Mouse (Mus musculus) CD4-positive, CD25-positive, alpha-beta regulatory T cell, adult 4 months (primary cell): ENCODE data around the gene H2-Q2. TPM values are rescaled to one million over a fixed set of nuclear protein-coding genes. Genes with fewer than 3 reads are reported as not detected.
"Not testable (repeated sequence)": the region's sequence is repeated elsewhere in the genome, so short reads cannot be mapped to it uniquely, and the experiment has no call there.

ENCODE experiments used
- ATAC-seq: one replicate; pipeline ENCODE4 v1.8.0; 2017
- polyA plus RNA-seq, 2 experiments: library from polyadenylated mRNA; unstranded; fragments of 100-300 nt; shearing (Covaris generic); gene quantifications; one replicate each; pipeline ENCODE4 v1.2.1; 2017

H2-Q2 gene
- polyA plus RNA-seq, 2 experiments from 2014 or later = 9.8 to 10.8 TPM

- peak; percentile 93 for ATAC-seq
Measured at GRCm38 (mm10) chr17:35379369-35379728, 37.3 kb downstream of the H2-Q2 start, which contains the start of gene H2-Q4. H2-Q4 (plus strand) TSS chr17:35379617.

GRCm38 (mm10) chr17:35379729-35380451, 37.8 kb downstream of the H2-Q2 start:
- ATAC-seq = peak; percentile 29

DNA sequence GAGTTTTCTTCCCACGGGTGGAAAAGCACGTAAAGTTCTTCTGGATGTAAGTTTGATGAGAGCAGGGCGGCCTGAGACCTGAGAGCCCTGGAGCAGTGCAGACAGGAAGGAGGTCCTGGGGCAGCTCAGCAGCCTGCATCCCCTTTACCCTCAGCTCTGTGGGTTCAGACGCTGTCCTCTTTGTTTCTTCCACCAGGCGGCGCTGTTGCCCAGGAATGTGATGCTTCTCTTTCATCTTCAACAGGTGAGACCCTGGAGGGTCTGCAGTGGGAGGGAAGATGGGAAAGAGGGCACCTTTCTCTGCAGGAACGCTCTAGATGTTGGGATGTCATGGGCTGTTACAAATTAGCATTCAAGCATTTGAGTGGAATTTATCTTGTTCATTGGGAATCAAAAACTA, 47.8 kb downstream of the H2-Q2 start:
- ATAC-seq = not testable (repeated sequence)

DNA sequence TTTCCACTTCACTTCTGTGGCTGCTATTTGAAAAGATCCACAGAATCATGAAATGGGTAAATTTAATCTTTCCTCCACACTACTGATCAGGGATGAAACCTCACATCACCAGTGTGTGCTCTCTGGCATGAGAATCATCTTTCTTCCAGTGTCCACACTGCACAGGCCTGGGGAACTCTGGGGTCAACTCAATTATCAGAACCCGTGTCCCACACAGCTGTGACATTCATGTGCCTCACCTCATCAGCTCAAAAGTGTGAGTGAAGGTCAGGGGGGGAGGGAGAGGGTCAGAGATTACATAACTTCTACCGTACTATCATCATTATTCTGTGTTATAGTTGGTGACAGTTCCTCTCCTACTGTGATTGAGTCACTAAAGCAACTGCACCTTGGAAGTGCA, 50.6 kb downstream of the H2-Q2 start:
- ATAC-seq = not testable (repeated sequence)

DNA sequence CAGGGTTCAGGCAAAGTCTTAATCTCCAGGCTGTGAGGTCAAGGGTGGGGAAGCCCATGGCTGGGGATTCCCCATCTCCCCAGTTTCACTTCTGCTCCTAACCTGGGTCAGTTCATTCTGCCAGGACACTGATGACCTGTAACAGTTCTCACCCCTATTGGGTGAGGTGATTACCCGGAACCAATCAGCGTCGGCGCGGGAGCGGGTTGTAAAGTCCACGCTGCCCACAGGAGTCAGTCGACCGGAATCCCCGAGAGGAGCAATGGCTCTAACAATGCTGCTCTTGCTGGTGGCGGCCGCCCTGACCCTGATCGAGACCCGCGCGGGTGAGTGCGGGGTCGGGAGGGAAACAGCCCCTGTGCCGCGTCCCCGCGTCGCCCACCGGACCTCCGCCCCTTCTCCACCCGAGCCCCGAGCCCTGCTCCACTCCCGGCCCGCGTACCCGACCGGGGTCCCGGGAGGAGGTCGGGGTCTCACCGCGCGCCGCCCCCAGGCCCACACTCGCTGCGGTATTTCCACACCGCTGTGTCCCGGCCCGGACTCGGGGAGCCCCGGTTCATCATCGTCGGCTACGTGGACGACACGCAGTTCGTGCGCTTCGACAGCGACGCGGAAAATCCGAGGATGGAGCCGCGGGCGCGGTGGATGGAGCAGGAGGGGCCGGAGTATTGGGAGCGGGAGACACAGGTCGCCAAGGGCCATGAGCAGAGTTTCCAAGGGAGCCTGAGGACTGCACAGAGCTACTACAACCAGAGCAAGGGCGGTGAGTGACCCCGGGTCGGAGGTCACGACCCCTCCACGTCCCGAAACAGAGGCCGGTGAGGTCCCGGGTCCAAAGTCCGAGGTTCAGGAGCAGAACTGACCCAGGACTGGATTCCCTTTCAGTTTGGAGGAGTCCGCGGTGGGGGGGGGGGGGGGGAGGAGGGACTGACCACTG, 52.1 kb downstream of the H2-Q2 start:
- ATAC-seq = peak; percentile 96

Other genes with a start within 250 kb of the H2-Q2 start
- not detected for gene Ly6g5c, start 234.0 kb upstream of the H2-Q2 start, polyA plus RNA-seq
- 1 to 10 TPM; 2.5 to 2.8 TPM for gene Ly6g5b, start 226.8 kb upstream of the H2-Q2 start, polyA plus RNA-seq
- gene Gpank1, start 220.8 kb upstream of the H2-Q2 start, polyA plus RNA-seq = 10 to 100 TPM; 80.4 to 86.0 TPM
- 100 to 1,000 TPM; 243 to 284 TPM for gene Csnk2b, start 220.2 kb upstream of the H2-Q2 start, polyA plus RNA-seq
- 10 to 100 TPM; 24.2 to 33.4 TPM for gene D17H6S53E, start 215.9 kb upstream of the H2-Q2 start, polyA plus RNA-seq
- gene Apom, start 210.2 kb upstream of the H2-Q2 start, polyA plus RNA-seq = under 1 TPM in 1 of 2 experiments, not detected in 1; 0.32 TPM
- 10 to 100 TPM; 16.9 to 31.5 TPM for gene Bag6, start 207.1 kb upstream of the H2-Q2 start, polyA plus RNA-seq
- gene Prrc2a, start 177.3 kb upstream of the H2-Q2 start, polyA plus RNA-seq = 10 to 100 TPM; 43.0 to 75.1 TPM
- 1 to 10 TPM; 1.8 to 3.7 TPM for gene Aif1, start 166.2 kb upstream of the H2-Q2 start, polyA plus RNA-seq
- gene Lst1, start 153.8 kb upstream of the H2-Q2 start, polyA plus RNA-seq = 10 to 100 TPM in 1 of 2 experiments, 1 to 10 TPM in 1; 7.3 to 10.0 TPM
- 100 to 1,000 TPM; 154 to 344 TPM for gene Ltb, start 147.8 kb upstream of the H2-Q2 start, polyA plus RNA-seq
- 10 to 100 TPM; 15.3 to 23.5 TPM for gene Tnf, start 140.2 kb upstream of the H2-Q2 start, polyA plus RNA-seq
- 10 to 100 TPM; 82.7 to 99.0 TPM for gene Lta, start 136.9 kb upstream of the H2-Q2 start, polyA plus RNA-seq
- 1 to 10 TPM in 1 of 2 experiments, under 1 TPM in 1; 0.79 to 1.4 TPM for gene Gm16181, start 121.4 kb upstream of the H2-Q2 start, polyA plus RNA-seq
- gene Atp6v1g2, start 108.6 kb upstream of the H2-Q2 start, polyA plus RNA-seq = 1 to 10 TPM; 6.3 to 8.2 TPM
- 1 to 10 TPM; 2.0 to 2.2 TPM for gene Nfkbil1, start 106.5 kb upstream of the H2-Q2 start, polyA plus RNA-seq
- gene Ddx39b, start 100.5 kb upstream of the H2-Q2 start, polyA plus RNA-seq = 100 to 1,000 TPM; 255 to 357 TPM
- gene H2-D1, start 79.5 kb upstream of the H2-Q2 start, polyA plus RNA-seq = 1,000 to 10,000 TPM; 4,417 to 6,162 TPM
- under 1 TPM in 1 of 2 experiments, not detected in 1; 0.13 TPM for gene H2-Q1, start 21.8 kb upstream of the H2-Q2 start, polyA plus RNA-seq
- 10 to 100 TPM; 14.0 to 16.4 TPM for gene H2-Q4, start 37.4 kb downstream of the H2-Q2 start, polyA plus RNA-seq
- 100 to 1,000 TPM; 488 to 605 TPM for gene H2-Q6, start 82.6 kb downstream of the H2-Q2 start, polyA plus RNA-seq
- 1,000 to 10,000 TPM; 1,046 to 1,058 TPM for gene H2-Q7, start 96.9 kb downstream of the H2-Q2 start, polyA plus RNA-seq
- 10 to 100 TPM; 15.0 to 23.6 TPM for gene H2-Q10, start 127.8 kb downstream of the H2-Q2 start, polyA plus RNA-seq
- under 1 TPM in 1 of 2 experiments, not detected in 1; 0.31 TPM for gene Pou5f1, start 163.8 kb downstream of the H2-Q2 start, polyA plus RNA-seq
- gene Tcf19, start 174.6 kb downstream of the H2-Q2 start, polyA plus RNA-seq = 10 to 100 TPM; 17.1 to 22.0 TPM
- gene Cchcr1, start 174.9 kb downstream of the H2-Q2 start, polyA plus RNA-seq = 1 to 10 TPM; 5.5 to 7.6 TPM
- gene Psors1c2, start 191.0 kb downstream of the H2-Q2 start, polyA plus RNA-seq = under 1 TPM in 1 of 2 experiments, not detected in 1; 0.65 TPM
- not detected for gene Cdsn, start 209.9 kb downstream of the H2-Q2 start, polyA plus RNA-seq
- not detected for gene 2300002M23Rik, start 225.2 kb downstream of the H2-Q2 start, polyA plus RNA-seq